Comparison of ENCODE assay signal across 8 mouse cellular contexts in genomic region chr11:106487733-106488115, GRCm38 (mm10). TPM values are rescaled to one million over a fixed set of nuclear protein-coding genes. Genes with fewer than 3 reads are reported as not detected.
DNase-seq lines count a peak whose midpoint lies in the region; ATAC-seq lines count a peak whose summit lies in the region.

Gene Ern1 (minus strand): TSS chr11:106487852.

- H3K27me3 ChIP-seq in embryonic facial prominence, embryonic 11.5 days (ENCODE audit: control insufficient read depth, insufficient read depth, low read length): no peaks in the 10 kb centered on the region
- H3K27me3 ChIP-seq in midbrain, embryonic 11.5 days (ENCODE audit: control insufficient read depth, insufficient read depth, low read length): no peaks in the 10 kb centered on the region

- H3K27ac ChIP-seq in embryonic facial prominence, embryonic 11.5 days (replicated peaks; ENCODE audit: low read depth, low read length): peak within 1 kb of the TSS; percentile 59
- H3K27ac ChIP-seq in midbrain, embryonic 11.5 days (ENCODE audit: low read depth, low read length): peak within 1 kb of the TSS; percentile 62

- H3K4me2 ChIP-seq in embryonic facial prominence, embryonic 11.5 days (ENCODE audit: low read depth, low read length): peak within 1 kb of the TSS; percentile 90
- H3K4me2 ChIP-seq in midbrain, embryonic 11.5 days: peak within 1 kb of the TSS; percentile 90

- intact Hi-C loops in left cerebral cortex, postnatal 4 days (cut with DNase I): loop anchor here (2.0 kb wide), 1 partner anchor 69 kb away; no protein-coding TSS in a partner anchor

- H3K9me3 ChIP-seq in embryonic facial prominence, embryonic 11.5 days (replicated peaks; ENCODE audit: control insufficient read depth, low read length): no peaks in the 10 kb centered on the region
- H3K9me3 ChIP-seq in midbrain, embryonic 11.5 days (ENCODE audit: control insufficient read depth, low read length): no peaks in the 10 kb centered on the region

- ATAC-seq in embryonic facial prominence, embryonic 11.5 days (replicated peaks; ENCODE audit: insufficient number of reproducible peaks, low FRiP score, low TSS enrichment, low read depth): peak; percentile 96
- ATAC-seq in granulocyte monocyte progenitor cell, adult 5-6 weeks (replicated peaks; ENCODE audit: poor library complexity, severe bottlenecking): peak; percentile 89
- peak; percentile 97 for ATAC-seq in midbrain, embryonic 11.5 days (ENCODE audit: low FRiP score)

- peak within 1 kb of the TSS; percentile 77 for H3K9ac ChIP-seq in embryonic facial prominence, embryonic 11.5 days (replicated peaks; ENCODE audit: low read length)
- H3K9ac ChIP-seq in midbrain, embryonic 11.5 days (ENCODE audit: low read length): peak within 1 kb of the TSS; percentile 70

- H3K4me1 ChIP-seq in embryonic facial prominence, embryonic 11.5 days (ENCODE audit: control insufficient read depth, insufficient read depth, low read length): no peaks in the 10 kb centered on the region
- H3K4me1 ChIP-seq in midbrain, embryonic 11.5 days (ENCODE audit: control insufficient read depth, insufficient read depth, low read length): peaks cover 5% of the 10 kb centered on the region

- DNase-seq in adrenal gland, postnatal 25 days: peak; percentile 98
- peak; percentile 95 for DNase-seq in embryonic facial prominence, embryonic 11.5 days (ENCODE audit: low spot score)
- DNase-seq in kidney, adult 11 months: peak; percentile 90
- peak; percentile 96 for DNase-seq in left cerebral cortex, postnatal 4 days
- peak; percentile 99 for DNase-seq in midbrain, embryonic 11.5 days (ENCODE audit: low spot score, missing footprints)
- peak; percentile 91 for DNase-seq in right cerebral cortex, postnatal 4 days
- peak; percentile 98 for DNase-seq in yolk sac, embryonic 10.5 days (ENCODE audit: low spot score)

- H3K36me3 ChIP-seq in embryonic facial prominence, embryonic 11.5 days (replicated peaks; ENCODE audit: control insufficient read depth, insufficient read depth, low read depth, low read length): no peaks in the 10 kb centered on the region
- no peaks in the 10 kb centered on the region for H3K36me3 ChIP-seq in midbrain, embryonic 11.5 days (ENCODE audit: control insufficient read depth, insufficient read depth, low read length)

- WGBS in embryonic facial prominence, embryonic 11.5 days: under 1% methylated on average over 28 of the region's 28 CpGs
- under 1% methylated on average over 27 of the region's 28 CpGs for WGBS in midbrain, embryonic 11.5 days

- H3K4me3 ChIP-seq in embryonic facial prominence, embryonic 11.5 days (ENCODE audit: low read depth, low read length): peak within 1 kb of the TSS; percentile 95
- peak within 1 kb of the TSS; percentile 91 for H3K4me3 ChIP-seq in midbrain, embryonic 11.5 days (ENCODE audit: low read depth, low read length)

RNA-seq across cellular contexts. Expression of gene Ern1, which starts in this region (rescaled TPM):
- total RNA-seq in adrenal gland, postnatal 25 days (2021): 107 and 122 TPM in 2 replicates
- polyA plus RNA-seq in embryonic facial prominence, embryonic 11.5 days (2014; fragmentation: Nextera tagmentation; extraction: Ambion mirVana): 3.0 and 3.8 TPM in 2 replicates
- total RNA-seq in granulocyte monocyte progenitor cell, adult 5-6 weeks (2014; fragmentation: Nextera tagmentation): 81.3 and 84.3 TPM in 2 replicates
- 63.3 and 67.0 TPM in 2 replicates for total RNA-seq in granulocyte monocyte progenitor cell, adult 5-6 weeks (2017)
- 10 to 100 TPM; 10.7 to 12.9 TPM for total RNA-seq in left cerebral cortex, postnatal 4 days (2021)
- polyA plus RNA-seq in midbrain, embryonic 11.5 days (2014; fragmentation: Nextera tagmentation; extraction: Ambion mirVana): 4.6 and 5.5 TPM in 2 replicates

Comparison
In these comparisons a context has a peak if more than half of its experiments do, and no peak if none do; other contexts are left out.
1. Peak in every context shown above with its lines: DNase-seq, ATAC-seq, H3K4me3 ChIP-seq and H3K27ac ChIP-seq.